Mouse (Mus musculus) cerebellum, postnatal 4 days (tissue): Measurements from ENCODE around the gene Il1r2.

ENCODE experiments used
- DNase-seq, 2 experiments: peaks; one replicate each; pipeline ENCODE4 v3.0.0; 2022; ENCODE audit warnings: low spot score in 2 of 2, mixed read lengths in 1 of 2

Gene Il1r2

GRCm38 (mm10) chr1:40073779-40074178 lies at the start of gene Il1r2:
Il1r2 (plus strand) TSS chr1:40074079.
- no peak for DNase-seq

GRCm38 (mm10) chr1:40024554-40025320 lies 49.1 kb upstream of the Il1r2 start:
- DNase-seq: no peak

- DNase-seq: no peak
Observed at GRCm38 (mm10) chr1:40025416-40025815, 48.5 kb upstream of the Il1r2 start.

- no peak for DNase-seq
Observed at GRCm38 (mm10) chr1:40027116-40027620, 46.7 kb upstream of the Il1r2 start.

- DNase-seq: no peak
Observed at GRCm38 (mm10) chr1:40028207-40028998, 45.5 kb upstream of the Il1r2 start.

- no peak for DNase-seq
Observed at GRCm38 (mm10) chr1:40029597-40029996, 44.3 kb upstream of the Il1r2 start.

- DNase-seq: no peak
Observed at GRCm38 (mm10) chr1:40030287-40030975, 43.4 kb upstream of the Il1r2 start.

- DNase-seq: no peak
Observed at GRCm38 (mm10) chr1:40030976-40031356, 42.9 kb upstream of the Il1r2 start.

- DNase-seq: no peak
Observed at GRCm38 (mm10) chr1:40031626-40032025, 42.3 kb upstream of the Il1r2 start.

GRCm38 (mm10) chr1:40033315-40033714 lies 40.6 kb upstream of the Il1r2 start:
- no peak for DNase-seq

- DNase-seq: no peak
Observed at GRCm38 (mm10) chr1:40033743-40034420, 40.0 kb upstream of the Il1r2 start.

- DNase-seq: no peak
Observed at GRCm38 (mm10) chr1:40037831-40038230, 36.0 kb upstream of the Il1r2 start.

- no peak for DNase-seq
Observed at GRCm38 (mm10) chr1:40045686-40046085, 28.2 kb upstream of the Il1r2 start.

- DNase-seq: no peak
Observed at GRCm38 (mm10) chr1:40046600-40046999, 27.3 kb upstream of the Il1r2 start.

GRCm38 (mm10) chr1:40051157-40051556 lies 22.7 kb upstream of the Il1r2 start:
- no peak for DNase-seq

GRCm38 (mm10) chr1:40052156-40052555 lies 21.7 kb upstream of the Il1r2 start:
- no peak for DNase-seq

GRCm38 (mm10) chr1:40053071-40053470 lies 20.8 kb upstream of the Il1r2 start:
- DNase-seq: no peak

GRCm38 (mm10) chr1:40055051-40055450 lies 18.8 kb upstream of the Il1r2 start:
- DNase-seq: no peak

- DNase-seq: no peak
Observed at GRCm38 (mm10) chr1:40055963-40056362, 17.9 kb upstream of the Il1r2 start.

GRCm38 (mm10) chr1:40057351-40057750 lies 16.5 kb upstream of the Il1r2 start:
- DNase-seq: no peak

GRCm38 (mm10) chr1:40058013-40058412 lies 15.9 kb upstream of the Il1r2 start:
- no peak for DNase-seq
